Mouse (Mus musculus): ENCODE data around the gene March7. TPM values are rescaled to one million over a fixed set of nuclear protein-coding genes. Genes with fewer than 3 reads are reported as not detected.

March7 gene
- total RNA-seq (2012; rRNA removed), result 36.4 and 42.6 TPM in 2 replicates
- 10 to 100 TPM in 1 of 2 experiments, not detected in 1; 32.3 TPM for polyA plus RNA-seq (2012; ENCODE audit: insufficient read depth in 1 of 2, insufficient read length in 2 of 2, low read depth in 1 of 2, low replicate concordance in 2 of 2, missing spikeins in 1 of 2)

DNA sequence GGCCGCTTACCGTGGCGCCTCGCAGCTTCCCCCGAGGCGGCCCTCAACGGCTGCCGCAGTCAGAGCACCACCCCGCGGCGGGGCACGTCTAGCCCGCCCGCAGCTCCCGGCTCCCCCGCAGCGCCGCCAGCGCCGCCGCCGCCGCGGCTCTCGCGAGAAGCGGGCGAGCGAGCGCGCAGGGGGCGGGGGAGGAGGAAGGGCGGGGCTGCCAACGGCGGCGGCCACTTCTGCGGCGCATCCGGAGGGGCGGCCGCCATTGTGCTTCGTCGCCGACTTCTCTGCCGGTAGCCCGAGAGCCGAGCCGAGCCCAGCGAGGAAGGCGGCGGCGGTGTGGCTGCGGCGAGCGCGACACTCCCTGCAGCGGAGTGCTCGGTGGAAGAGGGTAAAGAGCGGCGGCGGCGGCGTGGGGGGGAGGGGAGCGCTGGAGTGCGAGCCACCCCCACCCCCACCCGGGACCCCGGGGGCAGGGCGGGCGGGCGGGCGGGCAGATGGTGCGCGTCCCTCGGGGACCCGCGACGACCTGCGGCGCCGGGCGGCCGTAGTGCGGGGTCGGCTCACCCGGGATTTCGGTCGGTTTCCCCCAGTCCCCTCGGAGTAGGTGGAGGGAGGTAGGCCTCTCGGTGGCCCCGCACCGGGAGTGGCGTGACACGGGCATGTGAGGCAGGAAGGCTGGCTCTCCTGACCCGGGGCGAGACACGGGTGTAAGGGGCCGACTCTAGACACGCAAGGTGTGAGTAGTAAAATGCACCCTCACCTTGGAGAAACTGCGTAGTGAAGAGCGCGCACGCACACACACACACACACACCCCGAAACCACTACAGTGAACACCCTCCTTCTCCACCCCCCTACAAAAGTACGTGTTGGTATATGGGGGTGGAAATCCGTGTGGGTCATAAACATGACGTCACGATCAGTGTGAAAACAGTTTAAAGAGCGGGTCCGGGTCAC, at the start of gene March7, which contains the start of gene Baz2b:
Gene March7 (plus strand): TSS at position 185 of the 949 bp plus-strand sequence.
Gene Baz2b (minus strand): TSS at position 137 of the 949 bp plus-strand sequence.
- peak within 1 kb of the TSS; percentile 72 for H3K27ac ChIP-seq (ENCODE audit: control insufficient read depth, low read depth, low read length)
- peak within 1 kb of the TSS; percentile 97 to 100 for H3K4me3 ChIP-seq (ENCODE audit: control insufficient read depth in 1 of 2, insufficient read depth in 1 of 2, low read depth in 2 of 2, low read length in 2 of 2)
- H3K79me2 ChIP-seq (ENCODE audit: control insufficient read depth, insufficient read depth, low read length, poor library complexity), result peaks cover 59% of the 10 kb centered on the region
- H3K9me3 ChIP-seq (replicated peaks; ENCODE audit: insufficient read depth, low read length), result no peaks in the 10 kb centered on the region
- peaks cover 12 to 30% of the 10 kb centered on the region in 2 experiments for H3K4me1 ChIP-seq (ENCODE audit: control insufficient read depth in 1 of 2, insufficient read depth in 2 of 2, low read length in 2 of 2)
- H3K9ac ChIP-seq (ENCODE audit: control insufficient read depth, low read depth, low read length, poor library complexity, severe bottlenecking), result peak within 1 kb of the TSS; percentile 100
- peak; percentile 87 for DNase-seq (ENCODE audit: low read depth, low spot score)
- peaks cover 2 to 47% of the 10 kb centered on the region in 2 experiments; a peak in 3 of 4 replicates for H3K36me3 ChIP-seq (ENCODE audit: control insufficient read depth in 1 of 2, insufficient read depth in 2 of 2, low read length in 2 of 2)
- H3K27me3 ChIP-seq (ENCODE audit: control insufficient read depth in 1 of 2, insufficient read depth in 2 of 2, low read length in 2 of 2), result no peaks in the 10 kb centered on the region
- TF ChIP-seq MAZ (IDR thresholded peaks at IDR 0.05; ENCODE audit: low read depth, low read length), result peak; percentile 68; the same call in 1 of the 2 replicates
- TF ChIP-seq ZC3H11A (IDR thresholded peaks at IDR 0.05; ENCODE audit: low read depth, low read length), result no peak
- TF ChIP-seq TBP (IDR thresholded peaks at IDR 0.05; ENCODE audit: low read depth, low read length), result no peak
- peak; percentile 77; the same call in 1 of the 2 replicates for TF ChIP-seq UBTF (IDR thresholded peaks at IDR 0.05; ENCODE audit: borderline replicate concordance, insufficient read depth, low read depth, low read length)
- no peak for TF ChIP-seq USF2 (IDR thresholded peaks at IDR 0.05; ENCODE audit: borderline replicate concordance in 1 of 2, insufficient read depth in 1 of 2, low read depth in 1 of 2, low read length in 2 of 2)
- TF ChIP-seq POLR2AphosphoS2 (IDR thresholded peaks at IDR 0.05; ENCODE audit: low read length), result peak; percentile 58; the same call in 1 of the 2 replicates
- peak in 2 of 3 experiments; percentile 11 to 35; a peak in 3 of 6 replicates for TF ChIP-seq CTCF (IDR thresholded peaks at IDR 0.05 in 2 of 3, conservative IDR thresholded peaks at IDR 0.05 in 1 of 3; ENCODE audit: control insufficient read depth in 1 of 3, insufficient read depth in 1 of 3, low read depth in 2 of 3, low read length in 3 of 3, poor library complexity in 1 of 3, severe bottlenecking in 1 of 3)
- no peak; the same call in 1 of the 2 replicates for TF ChIP-seq SIN3A (IDR thresholded peaks at IDR 0.05; ENCODE audit: low read length)
- peak; percentile 78 to 91 for TF ChIP-seq POLR2A (IDR thresholded peaks at IDR 0.05; ENCODE audit: control insufficient read depth in 1 of 2, insufficient read depth in 1 of 2, low read depth in 1 of 2, low read length in 2 of 2, poor library complexity in 1 of 2)
- no peak for TF ChIP-seq USF1 (IDR thresholded peaks at IDR 0.05; ENCODE audit: low read depth, low read length)
- TF ChIP-seq TAL1 (IDR thresholded peaks at IDR 0.05; ENCODE audit: low read length), result no peak
- TF ChIP-seq ETS1 (IDR thresholded peaks at IDR 0.05; ENCODE audit: low read depth, low read length), result 0 out of 2 replicates have a peak, but pooled peaks have one; percentile 8
- no peak for TF ChIP-seq MEF2A (IDR thresholded peaks at IDR 0.05; ENCODE audit: extremely low read depth, insufficient replicate concordance, low read depth, low read length, poor library complexity, severe bottlenecking)
- TF ChIP-seq POLR2AphosphoS5 (IDR thresholded peaks at IDR 0.05; ENCODE audit: borderline replicate concordance, low read depth, low read length), result no peak
- no peak for TF ChIP-seq SMC3 (IDR thresholded peaks at IDR 0.05; ENCODE audit: low read depth, low read length)
- no peak; the same call in none of the 2 replicates for TF ChIP-seq HCFC1 (IDR thresholded peaks at IDR 0.05; ENCODE audit: low read depth, low read length)
- peak; percentile 75 for TF ChIP-seq NELFE (IDR thresholded peaks at IDR 0.05; ENCODE audit: low read depth, low read length)
- no peak for TF ChIP-seq BHLHE40 (IDR thresholded peaks at IDR 0.05; ENCODE audit: borderline replicate concordance, low read depth, low read length)
- no peak; a peak in 1 of 4 replicates for TF ChIP-seq EP300 (IDR thresholded peaks at IDR 0.05; ENCODE audit: low read depth in 1 of 2, low read length in 2 of 2)
- TF ChIP-seq CHD2 (IDR thresholded peaks at IDR 0.05; ENCODE audit: low read length), result peak; percentile 90
- peak; percentile 21; the same call in 1 of the 2 replicates for TF ChIP-seq MXI1 (IDR thresholded peaks at IDR 0.05; ENCODE audit: low read depth, low read length)
- TF ChIP-seq RCOR1 (IDR thresholded peaks at IDR 0.05; ENCODE audit: low read depth, low read length), result no peak
- TF ChIP-seq KAT2A (conservative IDR thresholded peaks at IDR 0.05; ENCODE audit: low read depth, low read length), result no peak
- TF ChIP-seq ELF1 (IDR thresholded peaks at IDR 0.05; ENCODE audit: low read depth, low read length), result no peak
- TF ChIP-seq TCF12 (IDR thresholded peaks at IDR 0.05; ENCODE audit: low read depth, low read length), result no peak
- no peak for TF ChIP-seq MYB (IDR thresholded peaks at IDR 0.05; ENCODE audit: low read depth, low read length)
- no peak for TF ChIP-seq MAFK (IDR thresholded peaks at IDR 0.05; ENCODE audit: borderline replicate concordance, low read depth, low read length)
- no peak for TF ChIP-seq NRF1 (IDR thresholded peaks at IDR 0.05; ENCODE audit: insufficient read depth, low read depth, low read length, poor library complexity, severe bottlenecking)
- no peak for TF ChIP-seq ZKSCAN1 (IDR thresholded peaks at IDR 0.05; ENCODE audit: low read depth, low read length)
- no peak for TF ChIP-seq E2F4 (IDR thresholded peaks at IDR 0.05; ENCODE audit: borderline replicate concordance, low read depth, low read length)
- no peak for TF ChIP-seq GABPA (IDR thresholded peaks at IDR 0.05; ENCODE audit: low read depth, low read length)
- TF ChIP-seq MAX (IDR thresholded peaks at IDR 0.05; ENCODE audit: low read length), result no peak
- TF ChIP-seq ZNF384 (IDR thresholded peaks at IDR 0.05; ENCODE audit: low read depth, low read length), result no peak
- TF ChIP-seq CHD1 (IDR thresholded peaks at IDR 0.05; ENCODE audit: low read depth, low read length), result no peak

Measured in MEL (cell line).